Mouse (Mus musculus) MEL (cell line): Measurements from ENCODE around the gene Arhgef2. TPM values are rescaled to one million over a fixed set of nuclear protein-coding genes. Genes with fewer than 3 reads are reported as not detected.

ENCODE experiments used
- DNase-seq: peaks from one replicate; pipeline ENCODE4 v3.0.0; 2011; ENCODE audit warnings: low read depth, low spot score
- H3K27ac ChIP-seq: 2 replicates; pipeline ENCODE4 v1.5.1; 2012; ENCODE audit warnings: low read depth, mild to moderate bottlenecking, control low read depth, low read length, moderate library complexity; ENCODE audit not compliant: control insufficient read depth
- H3K27me3 ChIP-seq, 2 experiments: fragments of 150-350 bp in 1 of 2; sonication (generic) in 1 of 2; 2 replicates each; pipeline ENCODE4 v1.6.1; 2012; ENCODE audit warnings: low read length in 2 of 2, mild to moderate bottlenecking in 2 of 2, improper control_type of control experiment in 1 of 2, moderate library complexity in 1 of 2; ENCODE audit not compliant: insufficient read depth in 2 of 2, control insufficient read depth in 1 of 2
- H3K36me3 ChIP-seq, 2 experiments: 2 replicates each; pipeline ENCODE4 v1.6.1; 2012 to 2014; ENCODE audit warnings: low read length in 2 of 2, improper control_type of control experiment in 1 of 2, inconsistent platforms in 1 of 2, mild to moderate bottlenecking in 1 of 2; ENCODE audit not compliant: insufficient read depth in 2 of 2, control insufficient read depth in 1 of 2
- H3K4me1 ChIP-seq, 2 experiments: fragments of 150-350 bp in 1 of 2; sonication (generic) in 1 of 2; 2 replicates each; pipeline ENCODE4 v1.6.1; 2012; ENCODE audit warnings: low read length in 2 of 2, improper control_type of control experiment in 1 of 2, mild to moderate bottlenecking in 1 of 2; ENCODE audit not compliant: insufficient read depth in 2 of 2, control insufficient read depth in 1 of 2
- H3K4me3 ChIP-seq, 2 experiments: fragments of 150-350 bp in 1 of 2; sonication (generic) in 1 of 2; 2 replicates each; pipeline ENCODE4 v1.5.1; 2012; ENCODE audit warnings: low read depth in 2 of 2, low read length in 2 of 2, mild to moderate bottlenecking in 2 of 2, moderate library complexity in 2 of 2, control low read depth in 1 of 2, improper control_type of control experiment in 1 of 2; ENCODE audit not compliant: control insufficient read depth in 1 of 2, insufficient read depth in 1 of 2
- H3K79me2 ChIP-seq: 2 replicates; pipeline ENCODE4 v1.6.1; 2012; ENCODE audit warnings: mild to moderate bottlenecking, low read length, moderate library complexity; ENCODE audit not compliant: control insufficient read depth, poor library complexity, insufficient read depth
- H3K9ac ChIP-seq: 2 replicates; pipeline ENCODE4 v1.6.1; 2012; ENCODE audit warnings: low read depth, mild to moderate bottlenecking, control low read depth, low read length, moderate library complexity; ENCODE audit not compliant: control insufficient read depth, poor library complexity, severe bottlenecking
- H3K9me3 ChIP-seq: fragments of 150-350 bp; sonication (generic); replicated peaks from 2 replicates; pipeline ENCODE4 v1.6.1; 2012; ENCODE audit warnings: mild to moderate bottlenecking, low read length, improper control_type of control experiment, moderate library complexity; ENCODE audit not compliant: insufficient read depth
- CHD2 ChIP-seq: IDR thresholded peaks from 2 replicates; pipeline ENCODE4 v1.6.1; 2011; ENCODE audit warnings: low read length, improper control_type of control experiment
- CTCF ChIP-seq, 3 experiments: IDR thresholded peaks in 2 of 3; conservative IDR thresholded peaks in 1 of 3; 2 replicates each; pipeline ENCODE4 v1.5.1; 2011 to 2012; ENCODE audit warnings: low read length in 3 of 3, low read depth in 2 of 3, mild to moderate bottlenecking in 2 of 3, improper control_type of control experiment in 1 of 3, inconsistent platforms in 1 of 3, mixed read lengths in 1 of 3, moderate library complexity in 1 of 3; ENCODE audit not compliant: control insufficient read depth in 1 of 3, insufficient read depth in 1 of 3, poor library complexity in 1 of 3, severe bottlenecking in 1 of 3
- EP300 ChIP-seq, 2 experiments: IDR thresholded peaks; 2 replicates each; pipeline ENCODE4 v1.6.1; 2011; ENCODE audit warnings: improper control_type of control experiment in 2 of 2, low read length in 2 of 2, low read depth in 1 of 2, mild to moderate bottlenecking in 1 of 2
- ETS1 ChIP-seq: IDR thresholded peaks from 2 replicates; pipeline ENCODE4 v1.6.1; 2012; ENCODE audit warnings: low read depth, mild to moderate bottlenecking, inconsistent platforms, low read length, improper control_type of control experiment, moderate library complexity
- GABPA ChIP-seq: IDR thresholded peaks from 2 replicates; pipeline ENCODE4 v1.6.1; 2012; ENCODE audit warnings: low read depth, mild to moderate bottlenecking, inconsistent platforms, low read length, improper control_type of control experiment, moderate library complexity
- JUND ChIP-seq: IDR thresholded peaks from 2 replicates; pipeline ENCODE4 v1.6.1; 2011; ENCODE audit warnings: low read depth, mild to moderate bottlenecking, improper control_type of control experiment, low read length
- KAT2A ChIP-seq: conservative IDR thresholded peaks from 2 replicates; pipeline ENCODE4 v1.6.1; 2012; ENCODE audit warnings: low read depth, low read length, improper control_type of control experiment, inconsistent platforms
- MAZ ChIP-seq: IDR thresholded peaks from 2 replicates; pipeline ENCODE4 v1.6.1; 2012; ENCODE audit warnings: low read depth, mild to moderate bottlenecking, inconsistent platforms, low read length, improper control_type of control experiment
- MXI1 ChIP-seq: IDR thresholded peaks from 2 replicates; pipeline ENCODE4 v1.6.1; 2011; ENCODE audit warnings: mild to moderate bottlenecking, low read depth, low read length, improper control_type of control experiment
- MYB ChIP-seq: IDR thresholded peaks from 2 replicates; pipeline ENCODE4 v1.6.1; 2011; ENCODE audit warnings: mild to moderate bottlenecking, low read depth, low read length, improper control_type of control experiment
- MYC ChIP-seq: IDR thresholded peaks from 2 replicates; pipeline ENCODE4 v1.6.1; 2011; ENCODE audit warnings: low read depth, mild to moderate bottlenecking, low read length, improper control_type of control experiment, moderate library complexity
- NRF1 ChIP-seq: IDR thresholded peaks from 2 replicates; pipeline ENCODE4 v1.6.1; 2014; ENCODE audit warnings: low read depth, mild to moderate bottlenecking, inconsistent platforms, low read length, improper control_type of control experiment, moderate library complexity; ENCODE audit not compliant: poor library complexity, insufficient read depth, severe bottlenecking
- POLR2AphosphoS5 ChIP-seq: IDR thresholded peaks from 2 replicates; pipeline ENCODE4 v1.6.1; 2012; ENCODE audit warnings: low read depth, borderline replicate concordance, mild to moderate bottlenecking, inconsistent platforms, low read length, moderate library complexity, mixed read lengths
- SMC3 ChIP-seq: IDR thresholded peaks from 2 replicates; pipeline ENCODE4 v1.6.1; 2011; ENCODE audit warnings: low read depth, low read length, improper control_type of control experiment
- TCF12 ChIP-seq: IDR thresholded peaks from 2 replicates; pipeline ENCODE4 v1.6.1; 2014; ENCODE audit warnings: low read depth, mild to moderate bottlenecking, inconsistent platforms, low read length, improper control_type of control experiment, moderate library complexity
- UBTF ChIP-seq: IDR thresholded peaks from 2 replicates; pipeline ENCODE4 v1.6.1; 2012; ENCODE audit warnings: low read depth, mild to moderate bottlenecking, inconsistent platforms, low read length, improper control_type of control experiment, moderate library complexity, borderline replicate concordance; ENCODE audit not compliant: insufficient read depth
- ZNF384 ChIP-seq: IDR thresholded peaks from 2 replicates; pipeline ENCODE4 v1.6.1; 2012; ENCODE audit warnings: low read depth, mild to moderate bottlenecking, inconsistent platforms, low read length, improper control_type of control experiment
- polyA plus RNA-seq, 2 experiments: library from polyadenylated mRNA; stranded (reverse) in 1 of 2; unstranded in 1 of 2; fragments of >175 nt in 1 of 2; fragments of >200 nt in 1 of 2; gene quantifications; 2 replicates each; pipeline versions ENCODE4 v1.2.1 to v1.2.4; 2012; ENCODE audit warnings: low replicate concordance in 2 of 2, low read depth in 1 of 2; ENCODE audit not compliant: insufficient read length in 2 of 2, insufficient read depth in 1 of 2, missing spikeins in 1 of 2
- total RNA-seq: library from RNA; depleted of rRNA; stranded (reverse); fragments of 300-350 nt; gene quantifications from 2 replicates; pipeline ENCODE4 v1.2.3, GENCODE M21; 2012

Arhgef2 gene
- total and polyA plus RNA-seq, 3 experiments, result 113 to 183 TPM; not detected in 1

GRCm38 (mm10) chr3:88630018-88630417, 24.3 kb downstream of the Arhgef2 start:
- no peak overlapping the region for H3K4me3 ChIP-seq

GRCm38 (mm10) chr3:88630849-88631341, 25.1 kb downstream of the Arhgef2 start:
- Histone ChIP-seq H3K27ac (no peak overlapping the region), H3K27me3 (no peaks in the 10 kb centered on the region), H3K79me2 (peaks cover 46% of the 10 kb centered on the region), H3K36me3 (peaks cover 23 to 49% of the 10 kb centered on the region in 2 experiments), H3K9me3 (no peaks in the 10 kb centered on the region), H3K4me1 (peaks cover 21 to 28% of the 10 kb centered on the region in 2 experiments), H3K9ac (no peak overlapping the region), H3K4me3 (no peak overlapping the region)
- TF ChIP-seq ETS1, result no peak
- no peak for TF ChIP-seq CTCF (IDR thresholded peaks at IDR 0.05 in 2 of 3, conservative IDR thresholded peaks at IDR 0.05 in 1 of 3; ENCODE audit: control insufficient read depth in 1 of 3, insufficient read depth in 1 of 3, low read depth in 2 of 3, low read length in 3 of 3, poor library complexity in 1 of 3, severe bottlenecking in 1 of 3)
- no peak for TF ChIP-seq MYC
- no peak for TF ChIP-seq TCF12
- no peak for TF ChIP-seq UBTF
- TF ChIP-seq CHD2, result no peak
- TF ChIP-seq MXI1, result no peak
- TF ChIP-seq KAT2A, result no peak
- TF ChIP-seq POLR2AphosphoS5, result no peak
- TF ChIP-seq SMC3, result no peak
- no peak for TF ChIP-seq NRF1
- no peak for TF ChIP-seq GABPA
- no peak for TF ChIP-seq ZNF384
- TF ChIP-seq EP300 (IDR thresholded peaks at IDR 0.05; ENCODE audit: low read depth in 1 of 2, low read length in 2 of 2), result no peak
- no peak for TF ChIP-seq MYB
- no peak for TF ChIP-seq JUND
- TF ChIP-seq MAZ, result no peak
- DNase-seq, result no peak

More at GRCm38 (mm10) chr3:88630018-88630417, 24.3 kb downstream of the Arhgef2 start:
- H3K4me1 ChIP-seq, result peaks cover 24 to 35% of the 10 kb centered on the region in 2 experiments
- H3K9me3 ChIP-seq, result no peaks in the 10 kb centered on the region
- no peak overlapping the region for H3K9ac ChIP-seq
- H3K79me2 ChIP-seq, result peaks cover 54% of the 10 kb centered on the region
- no peak for TF ChIP-seq UBTF
- TF ChIP-seq, all 39 proteins: peak for 0
- no peak for DNase-seq
- Histone ChIP-seq H3K36me3 (peaks cover 30 to 48% of the 10 kb centered on the region in 2 experiments), H3K27me3 (no peaks in the 10 kb centered on the region), H3K27ac (no peak overlapping the region)
